Mouse (Mus musculus) liver, embryonic 14.5 days (tissue): ENCODE measurements around the gene Galntl6. TPM values are rescaled to one million over a fixed set of nuclear protein-coding genes. Genes with fewer than 3 reads are reported as not detected.

Experiments used
- ATAC-seq: fragments of 200-750 bp; cut with Nextera tagmentation; 2 replicates; pipeline ENCODE4 v1.8.0; 2017; ENCODE audit warnings: moderate number of reproducible peaks, mild to moderate bottlenecking, moderate library complexity; ENCODE audit not compliant: insufficient read depth
- DNase-seq, 3 experiments: peaks; one replicate each; pipeline ENCODE4 v3.0.0-alpha.2; 2012 to 2013; ENCODE audit warnings: low read depth in 3 of 3, low spot score in 3 of 3
- H3K27ac ChIP-seq: fragments of 300-500 bp; sonication (generic); 2 replicates; pipeline ENCODE4 v1.5.1; 2014; ENCODE audit warnings: moderate library complexity, mild to moderate bottlenecking, control low read depth, inconsistent platforms
- H3K27me3 ChIP-seq: fragments of 300-500 bp; sonication (generic); 2 replicates; pipeline ENCODE4 v1.6.1; 2014; ENCODE audit warnings: mild to moderate bottlenecking, low read length, moderate library complexity; ENCODE audit not compliant: control insufficient read depth, insufficient read depth
- H3K36me3 ChIP-seq: fragments of 300-500 bp; sonication (generic); replicated peaks from 2 replicates; pipeline ENCODE4 v1.6.1; 2014; ENCODE audit warnings: low read depth; ENCODE audit not compliant: control insufficient read depth, insufficient read depth
- H3K4me1 ChIP-seq, 2 experiments: fragments of 200-500 bp in 1 of 2; fragments of 300-500 bp in 1 of 2; sonication (generic) in 1 of 2; replicated peaks; 2 replicates each; pipeline ENCODE4 v1.6.1; 2012 to 2014; ENCODE audit warnings: antibody characterized with exemption in 1 of 2, inconsistent platforms in 1 of 2, low read length in 1 of 2; ENCODE audit not compliant: control insufficient read depth in 2 of 2, insufficient read depth in 2 of 2
- H3K4me2 ChIP-seq: fragments of 300-500 bp; sonication (generic); 2 replicates; pipeline ENCODE4 v1.6.1; 2014; ENCODE audit warnings: low read depth, mild to moderate bottlenecking, control low read depth, moderate library complexity
- H3K4me3 ChIP-seq, 2 experiments: fragments of 200-500 bp in 1 of 2; fragments of 300-500 bp in 1 of 2; sonication (generic) in 1 of 2; 2 replicates each; pipeline ENCODE4 v1.5.1; 2012 to 2014; ENCODE audit warnings: low read depth in 2 of 2, low read length in 2 of 2, mild to moderate bottlenecking in 2 of 2, control low read depth in 1 of 2, inconsistent platforms in 1 of 2, moderate library complexity in 1 of 2; ENCODE audit not compliant: insufficient read depth in 1 of 2
- H3K9ac ChIP-seq: fragments of 300-500 bp; sonication (generic); replicated peaks from 2 replicates; pipeline ENCODE4 v1.6.1; 2014; ENCODE audit warnings: mild to moderate bottlenecking, control low read depth, moderate library complexity
- H3K9me3 ChIP-seq: fragments of 300-500 bp; sonication (generic); 2 replicates; pipeline ENCODE4 v1.6.1; 2016; ENCODE audit warnings: low read length, mixed read lengths; ENCODE audit not compliant: control insufficient read depth
- CTCF ChIP-seq: IDR thresholded peaks from 2 replicates; pipeline ENCODE4 v1.5.1; 2016; ENCODE audit warnings: antibody characterized with exemption, low read depth, control low read depth
- EP300 ChIP-seq: IDR thresholded peaks from 2 replicates; pipeline ENCODE4 v1.6.1; 2016; ENCODE audit warnings: antibody characterized with exemption, low read depth
- WGBS: fragments of 180-500 bp; shearing (Covaris S2); extraction: QIAGEN DNeasy Blood & Tissue Kit; methylation state at CpG from one replicate; pipeline ENCODE4 v1.1.7; 2014; ENCODE audit not compliant: insufficient replicate concordance; 5-methylcytosine and 5-hydroxymethylcytosine counted together
- polyA plus RNA-seq, 2 experiments: library from polyadenylated mRNA; depleted of rRNA in 1 of 2; stranded (reverse) in 1 of 2; unstranded in 1 of 2; fragments of >200 nt; fragmentation: Nextera tagmentation in 1 of 2; extraction: Ambion mirVana in 1 of 2; gene quantifications; 2 replicates each; pipeline versions ENCODE4 v1.2.1 to v1.2.3; 2012 to 2014

Gene Galntl6
- polyA plus RNA-seq, 2 experiments, result not detected

DNA sequence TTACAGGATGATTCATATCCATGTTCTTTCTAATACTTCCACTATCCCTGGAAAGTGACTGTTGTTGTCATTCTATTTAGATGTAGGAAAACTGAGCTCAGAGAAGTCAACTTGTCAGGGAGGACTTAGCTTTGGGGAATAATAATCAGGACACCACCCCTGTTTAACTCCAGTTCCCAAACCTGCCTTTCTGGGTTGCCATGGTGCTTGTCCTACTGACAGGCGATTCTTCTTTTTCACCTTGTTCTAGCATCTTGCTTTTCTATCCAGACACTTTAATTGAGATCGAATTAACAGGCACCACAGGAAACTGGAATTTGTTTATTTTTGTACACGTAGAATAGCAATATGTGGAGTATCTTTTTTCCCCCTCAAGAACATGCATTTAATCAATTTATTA, 953.3 kb downstream of the Galntl6 start:
- no peak for ATAC-seq
- no peak for DNase-seq
- TF ChIP-seq EP300, result no peak
- no peak for TF ChIP-seq CTCF
- H3K9me3 ChIP-seq, result no peaks in the 10 kb centered on the region
- no peak overlapping the region for H3K27ac ChIP-seq
- WGBS, result 50% methylated on average over 3 of the region's 3 CpGs
- no peak overlapping the region for H3K4me2 ChIP-seq
- H3K36me3 ChIP-seq, result no peaks in the 10 kb centered on the region
- no peaks in the 10 kb centered on the region for H3K27me3 ChIP-seq
- no peaks in the 10 kb centered on the region for H3K4me1 ChIP-seq
- H3K9ac ChIP-seq, result no peak overlapping the region
- no peak overlapping the region for H3K4me3 ChIP-seq

DNA sequence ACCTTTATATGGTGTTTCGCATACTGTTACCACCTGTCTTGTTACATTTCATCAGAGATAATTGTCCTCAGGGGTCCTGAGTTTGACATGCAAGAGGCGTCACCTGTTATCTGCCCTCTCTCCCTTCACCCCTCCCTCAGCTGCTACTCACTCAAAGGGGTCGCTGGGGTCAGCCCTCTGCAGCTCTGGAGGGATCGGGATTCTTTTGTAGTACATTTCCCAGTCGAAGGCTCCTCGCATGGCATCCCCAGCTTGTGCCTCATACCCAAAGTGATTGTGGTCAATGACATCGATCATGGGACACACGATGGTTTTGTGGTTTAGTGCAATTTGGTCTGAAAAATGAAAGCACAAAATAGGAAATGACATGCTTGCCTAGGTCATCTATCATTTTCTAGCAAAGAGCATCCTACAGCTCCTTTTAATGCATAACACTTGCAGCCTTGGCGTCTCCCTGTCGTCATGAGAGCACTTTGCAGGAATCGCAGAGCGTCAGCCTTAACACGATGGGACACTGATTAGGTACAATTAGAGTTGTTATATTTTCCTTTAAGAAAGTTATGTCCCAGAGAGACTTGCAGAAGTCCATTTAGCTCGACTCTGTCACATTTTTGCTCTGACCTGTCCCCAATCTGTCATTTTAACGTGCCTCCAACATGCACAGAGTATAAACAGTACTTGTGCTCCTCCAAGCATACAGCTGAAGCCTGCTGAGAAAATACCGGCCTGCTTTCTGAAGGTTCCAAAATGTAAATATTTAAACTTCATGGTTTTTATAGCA, 954.1 kb downstream of the Galntl6 start:
- H3K4me2 ChIP-seq, result no peak overlapping the region
- no peaks in the 10 kb centered on the region for H3K9me3 ChIP-seq
- WGBS, result 50% methylated on average over 16 of the region's 16 CpGs
- DNase-seq (no peak), ATAC-seq (no peak)
- no peak overlapping the region for H3K27ac ChIP-seq
- no peaks in the 10 kb centered on the region for H3K36me3 ChIP-seq
- no peak overlapping the region for H3K4me3 ChIP-seq
- TF ChIP-seq EP300, result no peak
- H3K4me1 ChIP-seq, result no peaks in the 10 kb centered on the region
- no peaks in the 10 kb centered on the region for H3K27me3 ChIP-seq
- H3K9ac ChIP-seq, result no peak overlapping the region

DNA sequence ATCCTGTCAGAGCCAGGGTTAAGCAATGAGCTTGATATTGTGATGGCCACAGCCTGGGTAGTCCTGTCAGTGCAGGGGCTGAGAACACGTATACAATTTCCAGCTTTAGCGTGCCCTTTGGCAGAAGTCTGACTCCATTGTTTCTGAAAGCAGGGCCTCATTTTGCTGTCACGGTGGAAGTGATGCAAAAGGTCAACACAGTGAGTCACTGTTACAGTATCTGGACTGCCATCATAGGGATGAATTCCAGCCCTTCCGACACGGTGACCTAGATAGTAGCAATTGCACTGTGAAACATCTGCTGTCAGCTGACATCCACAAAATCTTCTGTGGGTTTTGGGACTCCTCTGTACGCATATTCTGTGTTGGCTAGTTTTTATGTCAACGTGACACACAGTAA, 956.9 kb downstream of the Galntl6 start:
- no peak overlapping the region for H3K9ac ChIP-seq
- no peaks in the 10 kb centered on the region for H3K36me3 ChIP-seq
- 72% methylated on average over 7 of the region's 7 CpGs for WGBS
- H3K4me3 ChIP-seq, result no peak overlapping the region
- no peak overlapping the region for H3K4me2 ChIP-seq
- no peaks in the 10 kb centered on the region for H3K4me1 ChIP-seq
- ATAC-seq (no peak), DNase-seq (no peak)
- no peaks in the 10 kb centered on the region for H3K9me3 ChIP-seq
- H3K27me3 ChIP-seq, result no peaks in the 10 kb centered on the region
- TF ChIP-seq CTCF (no peak), EP300 (no peak)
- H3K27ac ChIP-seq, result no peak overlapping the region

DNA sequence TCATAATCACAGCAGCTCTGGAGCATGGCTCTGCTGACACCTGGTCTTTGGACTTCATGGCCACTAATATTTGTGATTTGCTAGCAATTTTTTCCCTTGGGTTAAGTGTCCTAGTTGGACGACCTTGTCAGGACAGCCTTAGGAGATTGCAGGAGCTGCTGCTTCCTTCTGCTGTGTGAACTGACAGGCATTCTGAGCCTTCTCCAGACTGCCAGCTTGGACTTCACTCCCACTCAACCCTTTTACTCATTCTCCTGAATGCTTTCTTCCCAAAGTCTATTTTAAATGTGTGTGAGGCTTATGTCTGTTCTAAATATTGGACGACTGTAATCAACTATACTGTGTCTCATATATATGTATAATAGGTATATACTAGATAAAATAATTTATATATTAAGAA, 971.3 kb downstream of the Galntl6 start:
- Histone ChIP-seq H3K4me2 (no peak overlapping the region), H3K9me3 (no peaks in the 10 kb centered on the region), H3K4me1 (no peaks in the 10 kb centered on the region), H3K9ac (no peak overlapping the region), H3K36me3 (no peaks in the 10 kb centered on the region), H3K4me3 (no peak overlapping the region), H3K27me3 (no peaks in the 10 kb centered on the region), H3K27ac (no peak overlapping the region)
- WGBS, result 28% methylated on average over 2 of the region's 2 CpGs
- DNase-seq (no peak), ATAC-seq (no peak)
- TF ChIP-seq CTCF (no peak), EP300 (no peak)

DNA sequence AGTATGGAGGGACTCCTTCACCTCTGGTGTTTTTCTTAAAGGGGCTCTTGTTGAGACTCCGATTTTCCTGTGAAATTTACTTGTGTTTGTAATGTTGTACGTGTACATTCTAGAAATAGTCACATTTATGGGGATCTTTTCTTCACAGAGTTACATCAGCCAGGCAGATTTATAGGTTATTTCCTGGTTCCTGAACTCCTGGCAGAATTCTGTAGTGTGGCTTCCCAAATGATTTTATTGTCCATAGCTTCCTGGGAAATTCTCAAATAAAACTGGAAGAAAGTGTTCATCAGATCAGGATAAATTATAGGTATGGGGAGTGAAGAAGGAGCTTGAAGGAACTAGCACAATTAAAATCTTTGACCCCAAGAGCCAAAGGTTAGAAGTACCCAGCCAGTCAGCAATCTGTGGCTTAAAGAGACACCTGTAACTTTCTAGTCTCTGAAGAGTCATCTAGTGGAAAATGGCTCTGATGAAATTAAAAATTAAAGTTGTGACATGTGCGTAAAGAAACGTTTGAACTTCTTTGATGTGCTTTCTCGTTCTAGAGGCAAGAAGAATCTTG, 972.5 kb downstream of the Galntl6 start:
- TF ChIP-seq CTCF (no peak), EP300 (no peak)
- Histone ChIP-seq H3K9me3 (no peaks in the 10 kb centered on the region), H3K9ac (no peak overlapping the region), H3K4me2 (no peak overlapping the region), H3K36me3 (no peaks in the 10 kb centered on the region), H3K4me3 (no peak overlapping the region), H3K27me3 (no peaks in the 10 kb centered on the region), H3K4me1 (no peaks in the 10 kb centered on the region), H3K27ac (no peak overlapping the region)
- DNase-seq (no peak), ATAC-seq (no peak)
- WGBS, result 41% methylated on average over 5 of the region's 5 CpGs
